Mouse (Mus musculus): Measurements from ENCODE around the gene Tcerg1l. TPM values are rescaled to one million over a fixed set of nuclear protein-coding genes. Genes with fewer than 3 reads are reported as not detected.

Gene Tcerg1l
- polyA plus RNA-seq (2011; ENCODE audit: insufficient read length, low read depth, missing spikeins): not detected in 2 replicates

- H3K27ac ChIP-seq (ENCODE audit: insufficient read depth, low read length): no peak within 1 kb of the TSS
- H3K4me3 ChIP-seq (ENCODE audit: insufficient read depth, low read length): no peak within 1 kb of the TSS; the same call in none of the 2 replicates
- TF ChIP-seq POLR2A (IDR thresholded peaks at IDR 0.05; ENCODE audit: low read depth, low read length) (no peak), CTCF (IDR thresholded peaks at IDR 0.05; ENCODE audit: borderline replicate concordance, insufficient read depth, low read length) (no peak)
- no peaks in the 10 kb centered on the region for H3K4me1 ChIP-seq (ENCODE audit: control insufficient read depth, insufficient read depth, low read length)
These were observed at the start of gene Tcerg1l for GRCm38 (mm10) chr7:138397485-138398181. TSS of gene Tcerg1l (minus strand) at chr7:138397730.

DNA sequence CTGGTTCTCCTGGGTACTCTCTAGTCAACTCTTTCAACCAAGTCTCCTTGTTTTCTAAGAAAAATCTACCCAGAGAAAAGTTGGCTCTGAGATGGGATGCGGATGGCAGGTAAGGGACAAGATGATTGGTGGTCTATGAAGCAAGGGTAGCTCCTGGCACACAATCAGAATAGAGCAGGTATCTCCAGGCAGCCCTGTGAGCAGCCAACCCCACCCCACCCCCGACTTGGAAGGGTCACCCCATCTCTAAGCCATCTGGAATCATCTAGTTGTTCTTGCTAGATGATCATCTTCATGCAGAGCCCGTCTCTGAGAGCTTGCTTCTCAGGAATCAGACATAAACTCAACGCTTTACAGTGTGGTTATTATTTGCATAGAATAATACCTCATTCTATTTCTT lies 44.6 kb upstream of the Tcerg1l start:
- H3K4me3 ChIP-seq (ENCODE audit: insufficient read depth, low read length): no peak overlapping the region

GRCm38 (mm10) chr7:138432541-138432940 lies 35.0 kb upstream of the Tcerg1l start:
- no peaks in the 10 kb centered on the region for H3K4me1 ChIP-seq (ENCODE audit: control insufficient read depth, insufficient read depth, low read length)
- H3K4me3 ChIP-seq (ENCODE audit: insufficient read depth, low read length): no peak overlapping the region
- H3K27ac ChIP-seq (ENCODE audit: insufficient read depth, low read length): no peak overlapping the region
- TF ChIP-seq POLR2A (IDR thresholded peaks at IDR 0.05; ENCODE audit: low read depth, low read length) (no peak), CTCF (IDR thresholded peaks at IDR 0.05; ENCODE audit: borderline replicate concordance, insufficient read depth, low read length) (no peak)

More for the DNA sequence above, 44.6 kb upstream of the Tcerg1l start:
- Histone ChIP-seq H3K4me1 (ENCODE audit: control insufficient read depth, insufficient read depth, low read length) (no peaks in the 10 kb centered on the region), H3K27ac (ENCODE audit: insufficient read depth, low read length) (no peak overlapping the region)
- TF ChIP-seq POLR2A (IDR thresholded peaks at IDR 0.05; ENCODE audit: low read depth, low read length): no peak

GRCm38 (mm10) chr7:138431456-138431855 lies 33.9 kb upstream of the Tcerg1l start:
- TF ChIP-seq POLR2A (IDR thresholded peaks at IDR 0.05; ENCODE audit: low read depth, low read length): no peak
- no peak for TF ChIP-seq CTCF (IDR thresholded peaks at IDR 0.05; ENCODE audit: borderline replicate concordance, insufficient read depth, low read length)
- Histone ChIP-seq H3K4me3 (ENCODE audit: insufficient read depth, low read length) (no peak overlapping the region), H3K4me1 (ENCODE audit: control insufficient read depth, insufficient read depth, low read length) (no peaks in the 10 kb centered on the region), H3K27ac (ENCODE audit: insufficient read depth, low read length) (no peak overlapping the region)

GRCm38 (mm10) chr7:138429916-138430315 lies 32.4 kb upstream of the Tcerg1l start:
- no peak overlapping the region for H3K27ac ChIP-seq (ENCODE audit: insufficient read depth, low read length)

DNA sequence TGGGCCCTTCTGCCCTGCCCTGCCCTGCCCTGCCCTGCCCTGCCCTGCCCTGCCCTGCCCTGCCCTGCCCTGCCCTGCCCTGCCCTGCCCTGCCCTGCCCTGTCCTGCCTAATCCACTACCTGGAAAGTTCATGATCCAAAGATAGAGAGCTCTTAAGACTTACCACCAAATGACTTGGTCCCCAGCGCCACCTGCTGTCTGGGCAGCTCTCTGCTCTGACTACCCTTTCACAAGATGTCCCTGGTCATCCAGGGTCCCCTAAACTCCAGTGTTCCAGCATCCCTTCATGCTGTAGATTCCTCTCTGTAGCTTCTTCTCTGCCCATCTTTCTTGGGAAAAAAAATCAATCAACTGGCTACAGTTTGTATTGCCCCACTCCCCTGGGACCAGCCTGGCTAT lies 31.3 kb upstream of the Tcerg1l start:
- H3K4me1 ChIP-seq (ENCODE audit: control insufficient read depth, insufficient read depth, low read length): no peaks in the 10 kb centered on the region
- TF ChIP-seq POLR2A (IDR thresholded peaks at IDR 0.05; ENCODE audit: low read depth, low read length): no peak
- TF ChIP-seq CTCF (IDR thresholded peaks at IDR 0.05; ENCODE audit: borderline replicate concordance, insufficient read depth, low read length): peak; percentile 12; the same call in 1 of the 2 replicates
- no peak overlapping the region for H3K27ac ChIP-seq (ENCODE audit: insufficient read depth, low read length)
- no peak overlapping the region for H3K4me3 ChIP-seq (ENCODE audit: insufficient read depth, low read length)

More at GRCm38 (mm10) chr7:138429916-138430315, 32.4 kb upstream of the Tcerg1l start:
- no peak for TF ChIP-seq POLR2A (IDR thresholded peaks at IDR 0.05; ENCODE audit: low read depth, low read length)
- TF ChIP-seq CTCF (IDR thresholded peaks at IDR 0.05; ENCODE audit: borderline replicate concordance, insufficient read depth, low read length): no peak
- H3K4me1 ChIP-seq (ENCODE audit: control insufficient read depth, insufficient read depth, low read length): no peaks in the 10 kb centered on the region
- H3K4me3 ChIP-seq (ENCODE audit: insufficient read depth, low read length): no peak overlapping the region

- no peak overlapping the region for H3K27ac ChIP-seq (ENCODE audit: insufficient read depth, low read length)
- TF ChIP-seq CTCF (IDR thresholded peaks at IDR 0.05; ENCODE audit: borderline replicate concordance, insufficient read depth, low read length) (no peak), POLR2A (IDR thresholded peaks at IDR 0.05; ENCODE audit: low read depth, low read length) (no peak)
- no peaks in the 10 kb centered on the region for H3K4me1 ChIP-seq (ENCODE audit: control insufficient read depth, insufficient read depth, low read length)
- H3K4me3 ChIP-seq (ENCODE audit: insufficient read depth, low read length): no peak overlapping the region
These were observed 29.9 kb upstream of the Tcerg1l start for GRCm38 (mm10) chr7:138427441-138427840.

DNA sequence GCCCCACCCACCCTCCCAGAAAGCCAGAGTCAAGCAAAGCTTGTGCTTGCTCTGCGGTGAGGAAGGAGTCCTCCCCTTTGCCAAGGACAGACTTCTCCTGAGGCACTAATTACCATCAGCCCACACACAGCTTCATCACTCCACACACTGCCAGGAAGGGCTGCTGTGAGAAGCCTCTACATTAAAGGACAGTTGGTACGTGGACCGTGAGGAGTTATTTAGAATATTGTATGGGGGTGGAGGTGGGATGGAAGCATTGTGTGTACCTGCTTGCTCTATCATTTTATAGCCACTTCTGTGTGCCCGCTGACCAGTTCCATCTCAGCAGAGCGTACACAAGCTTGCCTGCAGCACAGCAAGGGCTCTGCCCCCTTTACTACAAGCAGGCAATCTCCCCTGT lies 16.0 kb upstream of the Tcerg1l start:
- TF ChIP-seq CTCF (IDR thresholded peaks at IDR 0.05; ENCODE audit: borderline replicate concordance, insufficient read depth, low read length) (no peak), POLR2A (IDR thresholded peaks at IDR 0.05; ENCODE audit: low read depth, low read length) (no peak)
- Histone ChIP-seq H3K4me3 (ENCODE audit: insufficient read depth, low read length) (no peak overlapping the region), H3K4me1 (ENCODE audit: control insufficient read depth, insufficient read depth, low read length) (no peaks in the 10 kb centered on the region), H3K27ac (ENCODE audit: insufficient read depth, low read length) (no peak overlapping the region)

GRCm38 (mm10) chr7:138401641-138402040 lies 4.1 kb upstream of the Tcerg1l start:
- TF ChIP-seq CTCF (IDR thresholded peaks at IDR 0.05; ENCODE audit: borderline replicate concordance, insufficient read depth, low read length) (no peak), POLR2A (IDR thresholded peaks at IDR 0.05; ENCODE audit: low read depth, low read length) (no peak)
- H3K4me3 ChIP-seq (ENCODE audit: insufficient read depth, low read length): no peak overlapping the region

GRCm38 (mm10) chr7:138400506-138401272 lies 3.2 kb upstream of the Tcerg1l start:
- no peak for TF ChIP-seq CTCF (IDR thresholded peaks at IDR 0.05; ENCODE audit: borderline replicate concordance, insufficient read depth, low read length)

More at GRCm38 (mm10) chr7:138401641-138402040, 4.1 kb upstream of the Tcerg1l start:
- Histone ChIP-seq H3K4me1 (ENCODE audit: control insufficient read depth, insufficient read depth, low read length) (no peaks in the 10 kb centered on the region), H3K27ac (ENCODE audit: insufficient read depth, low read length) (no peak overlapping the region)

More at GRCm38 (mm10) chr7:138400506-138401272, 3.2 kb upstream of the Tcerg1l start:
- Histone ChIP-seq H3K4me1 (ENCODE audit: control insufficient read depth, insufficient read depth, low read length) (no peaks in the 10 kb centered on the region), H3K4me3 (ENCODE audit: insufficient read depth, low read length) (no peak overlapping the region), H3K27ac (ENCODE audit: insufficient read depth, low read length) (no peak overlapping the region)
